Mouse (Mus musculus): ENCODE measurements around the gene Creg2. TPM values are rescaled to one million over a fixed set of nuclear protein-coding genes. Genes with fewer than 3 reads are reported as not detected.

Gene Creg2
- polyA plus RNA-seq, 1 experiment: not detected

DNA sequence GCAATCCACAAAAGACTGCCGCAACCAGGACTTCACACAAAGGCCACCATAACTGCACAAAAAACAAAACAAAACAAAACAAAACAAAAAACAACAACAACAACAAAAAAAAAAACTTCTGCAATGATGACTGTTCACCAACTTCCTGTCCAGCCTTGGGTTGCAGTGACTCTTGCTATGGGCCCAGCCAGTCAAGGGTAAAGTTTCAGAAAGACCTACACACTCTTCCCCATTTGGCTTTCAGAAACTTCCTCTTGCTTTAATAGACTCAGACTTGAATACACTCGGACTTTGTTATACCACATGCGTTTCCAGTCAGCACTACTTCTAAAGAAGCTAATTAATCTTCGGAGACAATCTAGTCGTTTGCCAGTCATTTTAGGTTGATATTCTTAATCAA, 61.1 kb downstream of the Creg2 start:
- H3K4me3 ChIP-seq (ENCODE audit: low read depth, low read length): no peak overlapping the region
- no peaks in the 10 kb centered on the region for H3K36me3 ChIP-seq (ENCODE audit: control insufficient read depth, insufficient read depth, low read length, poor library complexity, severe bottlenecking)
- no peak for TF ChIP-seq EP300 (IDR thresholded peaks at IDR 0.05; ENCODE audit: insufficient read depth, low read depth, low read length)
- TF ChIP-seq CTCF (IDR thresholded peaks at IDR 0.05; ENCODE audit: low read depth, low read length): no peak
- TF ChIP-seq POLR2A (IDR thresholded peaks at IDR 0.05; ENCODE audit: insufficient read depth, low read length): no peak
- 0 out of 2 replicates have a peak, but pooled peaks cover 2% of the 10 kb centered on the region for H3K27me3 ChIP-seq (ENCODE audit: control insufficient read depth, insufficient read depth, low read length, poor library complexity, severe bottlenecking)
- no peak overlapping the region for H3K27ac ChIP-seq (ENCODE audit: insufficient read depth, low read length)
- no peaks in the 10 kb centered on the region for H3K9me3 ChIP-seq (replicated peaks; ENCODE audit: control insufficient read depth, insufficient read depth, low read length, poor library complexity, severe bottlenecking)
- no peak overlapping the region for H3K9ac ChIP-seq (ENCODE audit: low read depth, poor library complexity, severe bottlenecking)
- no peaks in the 10 kb centered on the region for H3K4me1 ChIP-seq (ENCODE audit: control insufficient read depth, insufficient read depth, low read length)

- Histone ChIP-seq H3K9me3 (replicated peaks; ENCODE audit: control insufficient read depth, insufficient read depth, low read length, poor library complexity, severe bottlenecking) (no peaks in the 10 kb centered on the region), H3K27ac (ENCODE audit: insufficient read depth, low read length) (no peak overlapping the region), H3K4me3 (ENCODE audit: low read depth, low read length) (no peak overlapping the region), H3K9ac (ENCODE audit: low read depth, poor library complexity, severe bottlenecking) (no peak overlapping the region), H3K36me3 (ENCODE audit: control insufficient read depth, insufficient read depth, low read length, poor library complexity, severe bottlenecking) (no peaks in the 10 kb centered on the region), H3K4me1 (ENCODE audit: control insufficient read depth, insufficient read depth, low read length) (no peaks in the 10 kb centered on the region), H3K27me3 (ENCODE audit: control insufficient read depth, insufficient read depth, low read length, poor library complexity, severe bottlenecking) (0 out of 2 replicates have a peak, but pooled peaks cover 4% of the 10 kb centered on the region)
- TF ChIP-seq CTCF (IDR thresholded peaks at IDR 0.05; ENCODE audit: low read depth, low read length) (no peak), POLR2A (IDR thresholded peaks at IDR 0.05; ENCODE audit: insufficient read depth, low read length) (no peak), EP300 (IDR thresholded peaks at IDR 0.05; ENCODE audit: insufficient read depth, low read depth, low read length) (no peak)
Observed at GRCm38 (mm10) chr1:39585416-39585815, 65.9 kb downstream of the Creg2 start.

- Histone ChIP-seq H3K27ac (ENCODE audit: insufficient read depth, low read length) (no peak overlapping the region), H3K9me3 (replicated peaks; ENCODE audit: control insufficient read depth, insufficient read depth, low read length, poor library complexity, severe bottlenecking) (no peaks in the 10 kb centered on the region), H3K4me3 (ENCODE audit: low read depth, low read length) (no peak overlapping the region), H3K27me3 (ENCODE audit: control insufficient read depth, insufficient read depth, low read length, poor library complexity, severe bottlenecking) (0 out of 2 replicates have a peak, but pooled peaks cover 3% of the 10 kb centered on the region), H3K9ac (ENCODE audit: low read depth, poor library complexity, severe bottlenecking) (no peak overlapping the region), H3K36me3 (ENCODE audit: control insufficient read depth, insufficient read depth, low read length, poor library complexity, severe bottlenecking) (no peaks in the 10 kb centered on the region), H3K4me1 (ENCODE audit: control insufficient read depth, insufficient read depth, low read length) (no peaks in the 10 kb centered on the region)
- TF ChIP-seq EP300 (IDR thresholded peaks at IDR 0.05; ENCODE audit: insufficient read depth, low read depth, low read length): no peak
- TF ChIP-seq CTCF (IDR thresholded peaks at IDR 0.05; ENCODE audit: low read depth, low read length): no peak
- TF ChIP-seq POLR2A (IDR thresholded peaks at IDR 0.05; ENCODE audit: insufficient read depth, low read length): no peak
Observed at GRCm38 (mm10) chr1:39583173-39583572, 68.1 kb downstream of the Creg2 start.

- H3K9ac ChIP-seq (ENCODE audit: low read depth, poor library complexity, severe bottlenecking): no peak overlapping the region
- TF ChIP-seq CTCF (IDR thresholded peaks at IDR 0.05; ENCODE audit: low read depth, low read length): no peak
- TF ChIP-seq EP300 (IDR thresholded peaks at IDR 0.05; ENCODE audit: insufficient read depth, low read depth, low read length): no peak
- TF ChIP-seq POLR2A (IDR thresholded peaks at IDR 0.05; ENCODE audit: insufficient read depth, low read length): no peak
- no peak overlapping the region for H3K4me3 ChIP-seq (ENCODE audit: low read depth, low read length)
- H3K9me3 ChIP-seq (replicated peaks; ENCODE audit: control insufficient read depth, insufficient read depth, low read length, poor library complexity, severe bottlenecking): no peaks in the 10 kb centered on the region
- H3K4me1 ChIP-seq (ENCODE audit: control insufficient read depth, insufficient read depth, low read length): no peaks in the 10 kb centered on the region
- H3K27ac ChIP-seq (ENCODE audit: insufficient read depth, low read length): no peak overlapping the region
- no peaks in the 10 kb centered on the region for H3K36me3 ChIP-seq (ENCODE audit: control insufficient read depth, insufficient read depth, low read length, poor library complexity, severe bottlenecking)
- 0 out of 2 replicates have a peak, but pooled peaks cover 3% of the 10 kb centered on the region for H3K27me3 ChIP-seq (ENCODE audit: control insufficient read depth, insufficient read depth, low read length, poor library complexity, severe bottlenecking)
Observed at GRCm38 (mm10) chr1:39581215-39581614, 70.1 kb downstream of the Creg2 start.

GRCm38 (mm10) chr1:39579139-39579538, 72.1 kb downstream of the Creg2 start:
- Histone ChIP-seq H3K9ac (ENCODE audit: low read depth, poor library complexity, severe bottlenecking) (no peak overlapping the region), H3K4me1 (ENCODE audit: control insufficient read depth, insufficient read depth, low read length) (peaks cover 2% of the 10 kb centered on the region), H3K36me3 (ENCODE audit: control insufficient read depth, insufficient read depth, low read length, poor library complexity, severe bottlenecking) (no peaks in the 10 kb centered on the region), H3K27ac (ENCODE audit: insufficient read depth, low read length) (no peak overlapping the region), H3K9me3 (replicated peaks; ENCODE audit: control insufficient read depth, insufficient read depth, low read length, poor library complexity, severe bottlenecking) (no peaks in the 10 kb centered on the region), H3K27me3 (ENCODE audit: control insufficient read depth, insufficient read depth, low read length, poor library complexity, severe bottlenecking) (0 out of 2 replicates have a peak, but pooled peaks cover 3% of the 10 kb centered on the region), H3K4me3 (ENCODE audit: low read depth, low read length) (no peak overlapping the region)
- TF ChIP-seq POLR2A (IDR thresholded peaks at IDR 0.05; ENCODE audit: insufficient read depth, low read length) (no peak), CTCF (IDR thresholded peaks at IDR 0.05; ENCODE audit: low read depth, low read length) (no peak), EP300 (IDR thresholded peaks at IDR 0.05; ENCODE audit: insufficient read depth, low read depth, low read length) (no peak)

GRCm38 (mm10) chr1:39578446-39578845, 72.8 kb downstream of the Creg2 start:
- no peak overlapping the region for H3K9ac ChIP-seq (ENCODE audit: low read depth, poor library complexity, severe bottlenecking)
- H3K27ac ChIP-seq (ENCODE audit: insufficient read depth, low read length): no peak overlapping the region
- H3K4me3 ChIP-seq (ENCODE audit: low read depth, low read length): no peak overlapping the region
- no peaks in the 10 kb centered on the region; the same call in 1 of the 2 replicates for H3K36me3 ChIP-seq (ENCODE audit: control insufficient read depth, insufficient read depth, low read length, poor library complexity, severe bottlenecking)
- 0 out of 2 replicates have a peak, but pooled peaks cover 3% of the 10 kb centered on the region for H3K27me3 ChIP-seq (ENCODE audit: control insufficient read depth, insufficient read depth, low read length, poor library complexity, severe bottlenecking)
- H3K9me3 ChIP-seq (replicated peaks; ENCODE audit: control insufficient read depth, insufficient read depth, low read length, poor library complexity, severe bottlenecking): no peaks in the 10 kb centered on the region
- no peak for TF ChIP-seq EP300 (IDR thresholded peaks at IDR 0.05; ENCODE audit: insufficient read depth, low read depth, low read length)
- H3K4me1 ChIP-seq (ENCODE audit: control insufficient read depth, insufficient read depth, low read length): peaks cover 2% of the 10 kb centered on the region
